Mouse (Mus musculus): Measurements from ENCODE around the gene Atp6v0b.

GRCm38 (mm10) chr4:117893376-117893775 lies 6.2 kb upstream of the Atp6v0b start:
- TF ChIP-seq POLR2A (IDR thresholded peaks at IDR 0.05; ENCODE audit: control insufficient read depth, extremely low read depth, insufficient read depth, low read length, poor library complexity): no peak
- TF ChIP-seq CTCF (IDR thresholded peaks at IDR 0.05; ENCODE audit: borderline replicate concordance, control insufficient read depth, extremely low read depth, insufficient read depth, low read length, poor library complexity): no peak
